Mouse (Mus musculus) megakaryocyte, embryonic 14.5 days (primary cell): ENCODE measurements around the gene Cela1. TPM values are rescaled to one million over a fixed set of nuclear protein-coding genes. Genes with fewer than 3 reads are reported as not detected.

Source experiments
- H3K27me3 ChIP-seq: replicated peaks from 2 replicates; pipeline ENCODE3; 2012; ENCODE audit warnings: inconsistent platforms
- H3K36me3 ChIP-seq: replicated peaks from 2 replicates; pipeline ENCODE3; 2012; ENCODE audit warnings: low read length, inconsistent platforms, mixed read lengths
- H3K4me1 ChIP-seq: 2 replicates; pipeline ENCODE4 v1.6.1; 2012; ENCODE audit warnings: inconsistent platforms
- H3K4me3 ChIP-seq: replicated peaks from 2 replicates; pipeline ENCODE3; 2012; ENCODE audit warnings: moderate library complexity, mild to moderate bottlenecking, inconsistent platforms
- H3K9me3 ChIP-seq: 2 replicates; pipeline ENCODE4 v1.6.1; 2012; ENCODE audit warnings: inconsistent platforms
- FLI1 ChIP-seq: IDR thresholded peaks from 2 replicates; pipeline ENCODE4 v1.6.1; 2012; ENCODE audit warnings: low read length, inconsistent platforms, mixed read lengths
- GATA1 ChIP-seq: IDR thresholded peaks from 3 replicates; pipeline ENCODE4 v1.6.1; 2012; ENCODE audit warnings: mixed read lengths, low read length, inconsistent platforms, borderline replicate concordance
- polyA plus RNA-seq: library from polyadenylated mRNA; stranded (reverse); fragments of >175 nt; gene quantifications from 2 replicates; pipeline ENCODE4 v1.2.3, GENCODE M21; 2012; ENCODE audit warnings: low replicate concordance; ENCODE audit not compliant: insufficient read depth

Gene Cela1
- polyA plus RNA-seq, 1 experiment = 12.5 TPM

GRCm38 (mm10) chr15:100667420-100667819 lies 20.3 kb downstream of the Cela1 start:
- H3K27me3 ChIP-seq = no peaks in the 10 kb centered on the region
- TF ChIP-seq GATA1 (no peak), FLI1 (no peak)
- peaks cover 68% of the 10 kb centered on the region for H3K36me3 ChIP-seq
- peaks cover 73% of the 10 kb centered on the region for H3K4me1 ChIP-seq
- peak overlapping the region; percentile 91 for H3K4me3 ChIP-seq
- H3K9me3 ChIP-seq = no peaks in the 10 kb centered on the region

GRCm38 (mm10) chr15:100666851-100667250 lies 20.9 kb downstream of the Cela1 start:
- no peak for TF ChIP-seq FLI1
- no peak for TF ChIP-seq GATA1
- Histone ChIP-seq H3K4me3 (peak overlapping the region; percentile 91), H3K36me3 (peaks cover 73% of the 10 kb centered on the region), H3K9me3 (no peaks in the 10 kb centered on the region), H3K27me3 (no peaks in the 10 kb centered on the region), H3K4me1 (peaks cover 73% of the 10 kb centered on the region)

DNA sequence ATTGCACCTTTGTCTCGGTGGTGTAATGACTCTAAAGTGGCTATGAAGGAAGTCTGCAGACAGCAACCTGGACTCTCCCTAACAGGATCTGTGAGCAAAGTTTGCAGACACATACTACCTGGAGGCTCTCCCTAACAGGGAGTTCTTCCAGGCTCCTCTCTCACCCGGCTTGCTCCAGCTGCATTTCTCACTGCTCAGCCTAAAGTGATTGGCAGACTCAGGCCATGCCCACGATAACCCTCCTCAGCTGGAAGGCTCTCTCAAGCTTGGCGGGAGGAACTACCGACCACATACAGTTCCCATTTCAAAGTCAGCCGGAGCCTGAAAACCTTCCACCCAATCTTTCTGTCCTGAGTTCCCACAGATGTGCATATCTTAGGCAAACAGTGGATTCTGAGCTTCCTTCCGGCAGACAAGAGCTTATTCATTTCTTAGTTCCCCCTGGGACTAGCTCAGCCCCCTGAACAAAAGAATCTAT lies 21.5 kb downstream of the Cela1 start:
- H3K36me3 ChIP-seq = peaks cover 76% of the 10 kb centered on the region
- H3K27me3 ChIP-seq = no peaks in the 10 kb centered on the region
- H3K4me1 ChIP-seq = peaks cover 73% of the 10 kb centered on the region
- TF ChIP-seq GATA1 (peak; percentile 72; the same call in 2 of the 3 replicates), FLI1 (0 out of 2 replicates have a peak, but pooled peaks have one; percentile 57)
- peak overlapping the region; percentile 91 for H3K4me3 ChIP-seq
- no peaks in the 10 kb centered on the region for H3K9me3 ChIP-seq

DNA sequence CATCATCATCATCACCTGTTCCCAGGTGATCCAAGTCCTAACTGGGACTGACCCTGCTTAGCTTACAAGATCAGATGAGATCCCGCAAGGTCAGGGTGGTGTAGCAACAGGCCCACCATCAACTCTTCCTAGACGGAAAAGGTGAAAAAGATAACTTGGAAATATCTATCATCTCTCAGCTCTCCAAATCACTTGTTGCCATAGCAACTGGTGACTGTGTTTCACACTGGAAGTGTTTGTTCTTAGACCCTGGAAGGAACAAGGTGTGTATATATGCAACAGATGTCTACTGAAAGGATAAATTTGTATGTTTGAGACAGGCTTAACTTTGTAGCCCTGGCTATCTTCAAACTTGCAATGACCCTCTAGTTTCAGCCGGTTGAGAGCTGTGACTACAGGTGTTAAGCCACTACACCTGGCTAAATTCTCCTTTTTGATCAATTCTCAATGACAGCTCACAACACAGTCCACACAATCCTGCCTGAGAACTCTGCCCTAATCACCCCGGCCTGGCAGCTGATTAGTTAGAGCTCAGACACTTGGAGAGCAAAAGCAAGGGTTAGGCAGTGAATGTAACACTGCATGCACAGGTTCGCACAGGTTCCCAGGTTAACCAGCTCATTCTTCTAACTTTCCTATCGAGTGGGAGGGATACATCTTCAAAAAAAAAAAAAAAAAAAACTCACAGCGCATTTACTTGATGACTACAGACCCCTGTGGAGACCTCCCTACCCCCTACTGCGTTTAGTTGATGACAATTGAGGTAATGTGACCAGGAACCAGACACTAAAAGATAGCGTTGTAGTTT lies 22.1 kb downstream of the Cela1 start:
- Histone ChIP-seq H3K9me3 (no peaks in the 10 kb centered on the region), H3K27me3 (no peaks in the 10 kb centered on the region), H3K36me3 (peaks cover 83% of the 10 kb centered on the region), H3K4me3 (peak overlapping the region; percentile 91), H3K4me1 (peaks cover 73% of the 10 kb centered on the region)
- TF ChIP-seq FLI1 = no peak
- no peak for TF ChIP-seq GATA1

- no peak for TF ChIP-seq FLI1
- TF ChIP-seq GATA1 = no peak
- Histone ChIP-seq H3K9me3 (no peaks in the 10 kb centered on the region), H3K4me1 (peaks cover 73% of the 10 kb centered on the region), H3K36me3 (peaks cover 91% of the 10 kb centered on the region), H3K4me3 (peak overlapping the region; percentile 91), H3K27me3 (no peaks in the 10 kb centered on the region)
These were observed 22.9 kb downstream of the Cela1 start for GRCm38 (mm10) chr15:100664813-100665274.

DNA sequence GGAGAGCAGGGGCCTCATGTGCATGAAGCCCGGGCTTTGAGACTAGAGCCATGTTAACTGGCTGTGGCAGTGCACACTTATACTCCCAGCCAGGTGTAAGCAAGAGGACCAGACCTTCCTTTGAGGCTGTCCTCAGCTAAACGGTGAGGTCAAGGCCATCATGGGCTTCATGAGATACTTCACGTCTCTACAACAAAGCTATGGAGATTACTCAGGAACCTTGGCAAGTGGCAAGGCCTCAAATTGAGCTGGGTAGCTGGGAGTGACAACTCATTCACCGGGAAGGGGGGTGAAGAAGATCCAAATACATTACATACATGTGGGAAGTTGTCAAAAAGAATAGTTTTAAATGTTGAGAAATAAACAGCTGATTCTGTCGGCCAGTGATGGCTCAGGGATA lies 26.9 kb downstream of the Cela1 start:
- Histone ChIP-seq H3K36me3 (peaks cover 100% of the 10 kb centered on the region), H3K4me1 (peaks cover 100% of the 10 kb centered on the region), H3K9me3 (no peaks in the 10 kb centered on the region), H3K4me3 (peak overlapping the region; percentile 80), H3K27me3 (no peaks in the 10 kb centered on the region)
- TF ChIP-seq GATA1 (no peak), FLI1 (no peak)

- H3K4me1 ChIP-seq = peaks cover 100% of the 10 kb centered on the region
- no peaks in the 10 kb centered on the region for H3K9me3 ChIP-seq
- H3K27me3 ChIP-seq = no peaks in the 10 kb centered on the region
- TF ChIP-seq FLI1 (no peak), GATA1 (no peak)
- peaks cover 97% of the 10 kb centered on the region for H3K36me3 ChIP-seq
- peak overlapping the region; percentile 80 for H3K4me3 ChIP-seq
These were observed 27.4 kb downstream of the Cela1 start for GRCm38 (mm10) chr15:100660306-100660705.

DNA sequence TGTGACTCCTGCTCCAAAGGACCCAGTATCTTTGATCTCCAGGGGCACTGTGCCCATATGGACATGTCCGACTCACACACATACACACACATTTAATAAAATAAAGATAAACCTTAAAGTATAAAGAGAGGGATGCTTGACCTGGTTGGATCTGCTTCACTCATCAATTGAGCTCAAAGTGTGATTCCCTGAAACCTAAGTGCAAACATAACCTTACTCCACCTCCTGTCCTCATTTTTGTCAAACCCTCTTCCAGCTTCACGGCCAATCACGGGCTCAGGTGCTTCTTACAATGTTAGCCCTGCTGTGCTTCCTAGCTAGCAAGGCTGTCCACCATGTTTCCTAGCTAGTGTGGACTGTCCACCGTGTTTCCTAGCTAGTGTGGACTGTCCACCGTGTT lies 32.5 kb downstream of the Cela1 start:
- Histone ChIP-seq H3K27me3 (no peaks in the 10 kb centered on the region), H3K9me3 (no peaks in the 10 kb centered on the region), H3K36me3 (peaks cover 95% of the 10 kb centered on the region), H3K4me3 (no peak overlapping the region), H3K4me1 (peaks cover 86% of the 10 kb centered on the region)
- no peak for TF ChIP-seq FLI1
- TF ChIP-seq GATA1 = no peak

DNA sequence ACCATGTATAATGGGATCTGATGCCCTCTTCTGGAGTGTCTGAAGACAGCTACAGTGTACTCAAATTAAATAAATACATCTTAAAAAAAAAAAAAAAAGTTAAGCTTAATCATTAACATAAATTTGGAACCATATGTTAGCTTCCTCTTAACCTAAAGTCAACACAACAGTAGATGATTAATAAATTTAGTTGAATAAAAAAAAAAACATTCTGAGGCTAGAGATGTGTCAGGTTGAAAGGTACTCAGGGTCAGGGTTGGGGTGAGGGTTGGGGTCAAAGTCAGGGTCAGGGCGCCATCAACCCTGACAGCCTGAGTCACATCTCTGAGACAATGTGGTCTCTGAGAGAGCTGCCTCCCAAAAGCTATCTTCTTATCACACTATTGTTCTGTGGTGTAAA lies 33.5 kb downstream of the Cela1 start:
- H3K27me3 ChIP-seq = no peaks in the 10 kb centered on the region
- no peaks in the 10 kb centered on the region for H3K9me3 ChIP-seq
- peaks cover 86% of the 10 kb centered on the region for H3K4me1 ChIP-seq
- TF ChIP-seq FLI1 = no peak
- H3K36me3 ChIP-seq = peaks cover 95% of the 10 kb centered on the region
- no peak overlapping the region for H3K4me3 ChIP-seq

DNA sequence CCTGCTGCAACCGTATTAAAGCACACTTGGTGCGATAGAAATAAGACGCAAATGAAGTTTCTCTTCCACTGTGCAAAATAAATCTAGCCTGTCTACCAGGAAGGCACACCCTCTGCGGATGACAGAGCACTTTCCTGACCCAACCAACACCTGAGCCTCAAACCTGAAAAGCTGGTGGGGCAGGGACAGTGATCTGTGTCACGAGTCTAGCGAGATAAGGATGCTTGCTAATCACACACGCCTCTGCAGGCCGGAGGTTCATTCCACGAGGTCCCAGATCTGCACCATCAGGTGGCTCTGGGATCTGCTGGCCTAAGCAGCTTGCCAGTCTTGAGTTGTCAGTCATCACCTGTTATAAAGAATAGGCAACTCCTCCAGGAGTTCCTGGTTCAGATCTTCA lies 36.1 kb downstream of the Cela1 start:
- peaks cover 70% of the 10 kb centered on the region for H3K4me1 ChIP-seq
- no peak for TF ChIP-seq FLI1
- TF ChIP-seq GATA1 = no peak
- H3K4me3 ChIP-seq = no peak overlapping the region
- H3K27me3 ChIP-seq = no peaks in the 10 kb centered on the region
- H3K36me3 ChIP-seq = peaks cover 81% of the 10 kb centered on the region
- no peaks in the 10 kb centered on the region for H3K9me3 ChIP-seq

DNA sequence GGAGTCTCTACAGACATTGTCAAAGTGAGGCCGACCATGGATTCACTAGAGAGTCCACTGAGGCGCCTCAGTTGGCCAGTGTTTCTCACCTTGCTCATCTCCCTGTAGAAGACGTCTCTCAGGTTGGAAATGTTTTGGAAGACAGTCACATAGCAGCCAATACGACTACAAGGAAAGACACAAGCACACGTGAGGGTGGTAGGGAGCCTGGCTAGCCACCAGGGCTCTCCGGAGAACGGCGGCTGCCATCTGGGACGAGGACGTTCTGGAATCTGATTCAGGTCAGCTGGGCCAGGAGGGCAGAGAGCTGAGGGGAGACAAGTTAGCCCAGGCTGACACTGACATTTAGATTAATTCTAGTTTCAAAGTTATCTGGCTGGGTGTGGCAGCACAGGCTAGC lies 37.6 kb downstream of the Cela1 start:
- Histone ChIP-seq H3K9me3 (no peaks in the 10 kb centered on the region), H3K36me3 (peaks cover 84% of the 10 kb centered on the region), H3K4me3 (no peak overlapping the region), H3K4me1 (peaks cover 70% of the 10 kb centered on the region), H3K27me3 (no peaks in the 10 kb centered on the region)
- TF ChIP-seq FLI1 = no peak
- TF ChIP-seq GATA1 = no peak
